ENCODE assay signal across 8 mouse cellular contexts in genomic region chr10:80538710-80539394, GRCm38 (mm10). TPM values are rescaled to one million over a fixed set of nuclear protein-coding genes. Genes with fewer than 3 reads are reported as not detected.
A peak's percentile ranks its signal among the peaks of the same experiment; 100 is the strongest.
DNase-seq lines count a peak whose midpoint lies in the region; ATAC-seq and TF ChIP-seq lines count a peak whose summit lies in the region.

Gene Atp8b3, minus strand, starts transcription at chr10:80539124.

- H3K4me2 ChIP-seq in embryonic facial prominence, embryonic 15.5 days (replicated peaks): peak within 1 kb of the TSS; percentile 43
- peak within 1 kb of the TSS; percentile 52 for H3K4me2 ChIP-seq in heart, embryonic 16.5 days (ENCODE audit: low read depth, low read length)

- no peak for TF ChIP-seq CTCF in left cerebral cortex, adult 2 months (IDR thresholded peaks at IDR 0.05)

- H3K4me3 ChIP-seq in embryonic facial prominence, embryonic 15.5 days (replicated peaks): peak within 1 kb of the TSS; percentile 17; the same call in 1 of the 2 replicates
- peak within 1 kb of the TSS; percentile 25 for H3K4me3 ChIP-seq in heart, embryonic 16.5 days (ENCODE audit: low read length)
- H3K4me3 ChIP-seq in left cerebral cortex, adult 2 months: no peak within 1 kb of the TSS

- DNase-seq in kidney, postnatal 25 days: peak; percentile 86 to 93
- peak; percentile 74 for DNase-seq in skeletal muscle tissue, adult 2 months (ENCODE audit: low read depth, low spot score)
- DNase-seq in left cerebral cortex, adult 2 months (ENCODE audit: extremely low spot score in 1 of 2, low spot score in 2 of 2): no peak

- H3K4me1 ChIP-seq in embryonic facial prominence, embryonic 15.5 days: peaks cover 13% of the 10 kb centered on the region
- H3K4me1 ChIP-seq in heart, embryonic 16.5 days (ENCODE audit: control insufficient read depth, insufficient read depth, low read length): peaks cover 9% of the 10 kb centered on the region; the same call in 1 of the 2 replicates

- H3K36me3 ChIP-seq in embryonic facial prominence, embryonic 15.5 days: peaks cover 26% of the 10 kb centered on the region
- H3K36me3 ChIP-seq in heart, embryonic 16.5 days (ENCODE audit: control insufficient read depth, insufficient read depth): peaks cover 18% of the 10 kb centered on the region

- H3K9ac ChIP-seq in embryonic facial prominence, embryonic 15.5 days: no peak within 1 kb of the TSS
- H3K9ac ChIP-seq in heart, embryonic 16.5 days (ENCODE audit: low read length): 0 out of 2 replicates have a peak within 1 kb of the TSS, but pooled peaks have one; percentile 5

- no peak within 1 kb of the TSS for H3K27ac ChIP-seq in embryonic facial prominence, embryonic 15.5 days (replicated peaks)
- H3K27ac ChIP-seq in heart, embryonic 16.5 days (ENCODE audit: low read length): no peak within 1 kb of the TSS; the same call in 1 of the 2 replicates
- no peak within 1 kb of the TSS for H3K27ac ChIP-seq in left cerebral cortex, adult 2 months

- H3K9me3 ChIP-seq in embryonic facial prominence, embryonic 15.5 days (replicated peaks): no peaks in the 10 kb centered on the region
- H3K9me3 ChIP-seq in heart, embryonic 16.5 days (replicated peaks; ENCODE audit: control insufficient read depth, low read length): no peaks in the 10 kb centered on the region

- peaks cover 38% of the 10 kb centered on the region for H3K27me3 ChIP-seq in embryonic facial prominence, embryonic 15.5 days
- H3K27me3 ChIP-seq in heart, embryonic 16.5 days (ENCODE audit: control insufficient read depth, insufficient read depth, low read length): peaks cover 20% of the 10 kb centered on the region

- intact Hi-C loops in left cerebral cortex, adult 2 months (cut with DNase I): no loop called here

- peak; percentile 62 for ATAC-seq in CD4-positive, CD25-positive, alpha-beta regulatory T cell, adult 4 months
- ATAC-seq in activated CD4-positive, CD25-positive, alpha-beta regulatory T cell, adult 4 months: peak; percentile 73
- peak; percentile 62 for ATAC-seq in embryonic facial prominence, embryonic 15.5 days (ENCODE audit: insufficient number of reproducible peaks, low FRiP score, low TSS enrichment, low read depth)
- ATAC-seq in heart, embryonic 16.5 days (replicated peaks; ENCODE audit: extremely low read depth, insufficient read depth, low FRiP score): peak; percentile 75
- ATAC-seq in megakaryocyte progenitor cell, adult 5-6 weeks (replicated peaks; ENCODE audit: poor library complexity): peak; percentile 92

- 3% methylated on average over 30 of the region's 30 CpGs for WGBS in embryonic facial prominence, embryonic 15.5 days
- WGBS in heart, embryonic 16.5 days: 3% methylated on average over 30 of the region's 30 CpGs

RNA-seq across cellular contexts. Expression of gene Atp8b3, which starts in this region (rescaled TPM):
- polyA plus RNA-seq in CD4-positive, CD25-positive, alpha-beta regulatory T cell, adult 4 months (2017; shearing (Covaris generic)): not detected
- polyA plus RNA-seq in activated CD4-positive, CD25-positive, alpha-beta regulatory T cell, adult 4 months (2017; shearing (Covaris generic)): not detected
- polyA plus RNA-seq in embryonic facial prominence, embryonic 15.5 days (2015; fragmentation: Nextera tagmentation; extraction: Ambion mirVana): 0.09 and 0.28 TPM in 2 replicates
- 0.03 and 0.04 TPM in 2 replicates for polyA plus RNA-seq in heart, embryonic 16.5 days (2015; fragmentation: Nextera tagmentation; extraction: Ambion mirVana)
- total RNA-seq in megakaryocyte progenitor cell, adult 5-6 weeks (2015): not detected in 2 replicates
- not detected in 2 replicates for total RNA-seq in megakaryocyte progenitor cell, adult 5-6 weeks (2017)
- total RNA-seq in left cerebral cortex, adult 2 months (2021): under 1 TPM; 0.11 to 0.63 TPM

Comparison
In these comparisons a context has a peak if more than half of its experiments do, and no peak if none do; other contexts are left out.
1. Peak in ATAC-seq in CD4-positive, CD25-positive, alpha-beta regulatory T cell, adult 4 months; RNA of the gene not detected or under 1 TPM.
2. Peak in ATAC-seq in activated CD4-positive, CD25-positive, alpha-beta regulatory T cell, adult 4 months; RNA of the gene not detected or under 1 TPM.
3. Peak in ATAC-seq, H3K4me3 ChIP-seq and H3K4me2 ChIP-seq in embryonic facial prominence, embryonic 15.5 days; RNA of the gene not detected or under 1 TPM.
4. Peak in ATAC-seq, H3K4me3 ChIP-seq, H3K9ac ChIP-seq and H3K4me2 ChIP-seq in heart, embryonic 16.5 days; RNA of the gene not detected or under 1 TPM.
5. Peak in ATAC-seq in megakaryocyte progenitor cell, adult 5-6 weeks; RNA of the gene not detected or under 1 TPM.
6. DNase-seq: peak in kidney, postnatal 25 days (2 of 2) and skeletal muscle tissue, adult 2 months (single experiment); none in left cerebral cortex, adult 2 months (0 of 2).
7. Peak in every context shown above with its lines, with median percentiles within 50 percentile points of each other: ATAC-seq.